ENCODE assay signal across 11 mouse cellular contexts in the genomic region with DNA sequence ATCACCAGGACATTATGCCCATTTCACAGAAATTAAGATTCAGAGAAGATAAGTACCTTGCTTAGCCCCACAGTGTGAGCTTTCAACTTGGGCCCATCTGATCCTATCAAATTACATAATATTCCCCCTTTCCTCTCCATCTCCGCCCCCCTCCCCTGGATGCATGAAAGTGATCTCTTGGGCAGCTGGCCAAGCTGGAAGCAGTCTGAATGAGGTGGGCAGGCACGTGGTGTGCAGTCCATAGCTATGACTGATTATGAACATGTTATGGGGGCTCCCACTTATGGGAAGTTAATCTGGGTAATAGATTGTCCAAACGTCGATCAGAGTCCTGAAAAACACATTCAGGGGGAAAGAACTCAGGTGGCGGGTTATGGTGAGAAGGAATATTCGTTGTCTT. TPM values are rescaled to one million over a fixed set of nuclear protein-coding genes. Genes with fewer than 3 reads are reported as not detected.
A peak's percentile ranks its signal among the peaks of the same experiment; 100 is the strongest.
DNase-seq lines count a peak whose midpoint lies in the region; ATAC-seq and TF ChIP-seq lines count a peak whose summit lies in the region.
"Had no signal": no experiment of that assay in that cellular context is flagged by ENCODE, and none has a peak within 500 bp of the region (broad histone marks: within the 10 kb centered on the region; RNA-seq: fewer than 3 reads in every experiment).

No protein-coding gene starts in this region.

- H3K9ac ChIP-seq in heart, embryonic 11.5 days (ENCODE audit: low read depth, low read length) = no peak overlapping the region; the same call in 1 of the 2 replicates
- H3K9ac ChIP-seq in limb, embryonic 13.5 days = no peak overlapping the region
- no peak overlapping the region for H3K9ac ChIP-seq in embryonic facial prominence, embryonic 14.5 days (ENCODE audit: low read depth, low read length)
- no peak overlapping the region for H3K9ac ChIP-seq in limb, embryonic 14.5 days (ENCODE audit: low read depth, low read length, severe bottlenecking)
- H3K9ac ChIP-seq: forebrain, embryonic 13.5 days had no signal

- peaks cover 41% of the 10 kb centered on the region for H3K4me1 ChIP-seq in heart, embryonic 11.5 days (ENCODE audit: control insufficient read depth, insufficient read depth, low read length)
- H3K4me1 ChIP-seq in limb, embryonic 13.5 days = peaks cover 46% of the 10 kb centered on the region
- peaks cover 35% of the 10 kb centered on the region for H3K4me1 ChIP-seq in limb, embryonic 10.5 days
- H3K4me1 ChIP-seq in embryonic facial prominence, embryonic 14.5 days (ENCODE audit: control insufficient read depth, insufficient read depth, low read length) = peaks cover 25% of the 10 kb centered on the region
- H3K4me1 ChIP-seq in limb, embryonic 14.5 days (ENCODE audit: control insufficient read depth, insufficient read depth, low read length) = peaks cover 27% of the 10 kb centered on the region

- DNase-seq in heart, adult 18-20 months = no peak
- no peak for DNase-seq in limb, embryonic 10.5 days (ENCODE audit: low spot score)
- DNase-seq in embryonic facial prominence, embryonic 14.5 days (ENCODE audit: low spot score) = peak; percentile 74
- DNase-seq in limb, embryonic 14.5 days (ENCODE audit: low spot score) = no peak
- no peak for DNase-seq in layer of hippocampus, adult 8-10 months (ENCODE audit: low spot score in 2 of 2)
- DNase-seq in gastrocnemius, postnatal 4 days (ENCODE audit: low spot score in 2 of 2) = no peak
- DNase-seq: thymus, postnatal 25 days had no signal

- ATAC-seq in heart, embryonic 11.5 days (replicated peaks; ENCODE audit: insufficient number of reproducible peaks, low FRiP score, low TSS enrichment) = 0 out of 2 replicates have a peak, but pooled peaks have one; percentile 39
- 0 out of 2 replicates have a peak, but pooled peaks have one; percentile 35 for ATAC-seq in limb, embryonic 13.5 days (ENCODE audit: low FRiP score, low read depth)
- peak; percentile 50 for ATAC-seq in embryonic facial prominence, embryonic 14.5 days (ENCODE audit: low read depth)
- peak; percentile 46; the same call in 1 of the 2 replicates for ATAC-seq in limb, embryonic 14.5 days (ENCODE audit: low FRiP score, low read depth)
- ATAC-seq: forebrain, embryonic 13.5 days had no signal

- no peaks in the 10 kb centered on the region for H3K9me3 ChIP-seq in heart, embryonic 11.5 days (replicated peaks; ENCODE audit: control insufficient read depth, low read length)
- H3K9me3 ChIP-seq in limb, embryonic 13.5 days = no peaks in the 10 kb centered on the region
- H3K9me3 ChIP-seq in limb, embryonic 10.5 days (replicated peaks) = no peaks in the 10 kb centered on the region
- H3K9me3 ChIP-seq in embryonic facial prominence, embryonic 14.5 days (ENCODE audit: control insufficient read depth, low read length) = no peaks in the 10 kb centered on the region
- H3K9me3 ChIP-seq in limb, embryonic 14.5 days (ENCODE audit: control insufficient read depth, low read length) = no peaks in the 10 kb centered on the region
- H3K9me3 ChIP-seq: forebrain, embryonic 13.5 days had no signal

- WGBS in heart, embryonic 11.5 days (ENCODE audit: insufficient replicate concordance) = 64% methylated on average over 6 of the region's 6 CpGs
- WGBS in limb, embryonic 13.5 days = 57% methylated on average over 6 of the region's 6 CpGs
- 89% methylated on average over 6 of the region's 6 CpGs for WGBS in limb, embryonic 10.5 days
- 46% methylated on average over 6 of the region's 6 CpGs for WGBS in embryonic facial prominence, embryonic 14.5 days
- 51% methylated on average over 6 of the region's 6 CpGs for WGBS in limb, embryonic 14.5 days

- H3K27me3 ChIP-seq in heart, embryonic 11.5 days (ENCODE audit: control insufficient read depth, insufficient read depth, low read length) = no peaks in the 10 kb centered on the region
- no peaks in the 10 kb centered on the region for H3K27me3 ChIP-seq in limb, embryonic 13.5 days
- no peaks in the 10 kb centered on the region for H3K27me3 ChIP-seq in limb, embryonic 10.5 days (ENCODE audit: low read depth, poor library complexity, severe bottlenecking)
- no peaks in the 10 kb centered on the region for H3K27me3 ChIP-seq in embryonic facial prominence, embryonic 14.5 days (replicated peaks; ENCODE audit: control insufficient read depth, insufficient read depth, low read length)
- no peaks in the 10 kb centered on the region for H3K27me3 ChIP-seq in limb, embryonic 14.5 days (ENCODE audit: control insufficient read depth, insufficient read depth, low read length)
- H3K27me3 ChIP-seq: forebrain, embryonic 13.5 days had no signal

- no peak overlapping the region for H3K4me3 ChIP-seq in heart, embryonic 11.5 days (ENCODE audit: low read depth, low read length)
- H3K4me3 ChIP-seq in limb, embryonic 13.5 days = no peak overlapping the region
- H3K4me3 ChIP-seq in limb, embryonic 10.5 days = no peak overlapping the region
- no peak overlapping the region for H3K4me3 ChIP-seq in embryonic facial prominence, embryonic 14.5 days (ENCODE audit: low read depth, low read length)
- H3K4me3 ChIP-seq in limb, embryonic 14.5 days (replicated peaks; ENCODE audit: low read length) = no peak overlapping the region
- H3K4me3 ChIP-seq: forebrain, embryonic 13.5 days; layer of hippocampus, adult 2 months had no signal

- H3K36me3 ChIP-seq in heart, embryonic 11.5 days (ENCODE audit: control insufficient read depth, insufficient read depth, low read length) = no peaks in the 10 kb centered on the region
- no peaks in the 10 kb centered on the region for H3K36me3 ChIP-seq in limb, embryonic 13.5 days
- H3K36me3 ChIP-seq in limb, embryonic 10.5 days = peaks cover 13% of the 10 kb centered on the region; the same call in 1 of the 2 replicates
- 0 out of 2 replicates have a peak, but pooled peaks cover 11% of the 10 kb centered on the region for H3K36me3 ChIP-seq in embryonic facial prominence, embryonic 14.5 days (ENCODE audit: control insufficient read depth, insufficient read depth, low read length)
- no peaks in the 10 kb centered on the region for H3K36me3 ChIP-seq in limb, embryonic 14.5 days (ENCODE audit: control insufficient read depth, insufficient read depth, low read length)

- no peak overlapping the region for H3K4me2 ChIP-seq in heart, embryonic 11.5 days
- no peak overlapping the region for H3K4me2 ChIP-seq in limb, embryonic 13.5 days (replicated peaks)
- H3K4me2 ChIP-seq in embryonic facial prominence, embryonic 14.5 days (ENCODE audit: low read depth, low read length) = no peak overlapping the region
- H3K4me2 ChIP-seq in limb, embryonic 14.5 days (replicated peaks; ENCODE audit: low read depth, low read length, severe bottlenecking) = no peak overlapping the region
- H3K4me2 ChIP-seq: forebrain, embryonic 13.5 days had no signal

- no peak for TF ChIP-seq POLR2A in limb, embryonic 14.5 days (IDR thresholded peaks at IDR 0.05; ENCODE audit: borderline replicate concordance, extremely low read depth, insufficient read depth, insufficient read length)

- no peak overlapping the region for H3K27ac ChIP-seq in heart, embryonic 11.5 days (ENCODE audit: low read depth, low read length)
- no peak overlapping the region; the same call in 1 of the 2 replicates for H3K27ac ChIP-seq in limb, embryonic 13.5 days
- H3K27ac ChIP-seq in limb, embryonic 10.5 days = no peak overlapping the region
- no peak overlapping the region for H3K27ac ChIP-seq in embryonic facial prominence, embryonic 14.5 days (replicated peaks; ENCODE audit: low read depth, low read length)
- H3K27ac ChIP-seq in limb, embryonic 14.5 days (replicated peaks; ENCODE audit: low read depth, low read length) = no peak overlapping the region
- H3K27ac ChIP-seq: forebrain, embryonic 13.5 days; layer of hippocampus, adult 2 months had no signal

RNA-seq across cellular contexts. Expression of a gene that starts 27.2 kb away (rescaled TPM):
- polyA plus RNA-seq in heart, embryonic 11.5 days (2014; fragmentation: Nextera tagmentation; extraction: Ambion mirVana) = 11.2 and 11.8 TPM in 2 replicates
- 10 to 100 TPM; 21.6 to 22.4 TPM for total RNA-seq in heart, adult 18-20 months (2021)
- 15.0 and 15.9 TPM in 2 replicates for polyA plus RNA-seq in limb, embryonic 13.5 days (2015; fragmentation: Nextera tagmentation; extraction: Ambion mirVana)
- polyA plus RNA-seq in limb, embryonic 10.5 days (2016; fragmentation: Nextera tagmentation; extraction: Ambion mirVana) = 19.4 and 19.7 TPM in 2 replicates
- 14.2 and 14.3 TPM in 2 replicates for polyA plus RNA-seq in embryonic facial prominence, embryonic 14.5 days (2014; fragmentation: Nextera tagmentation; extraction: Ambion mirVana)
- polyA plus RNA-seq in limb, embryonic 14.5 days (2012; rRNA removed) = 24.7 and 35.5 TPM in 2 replicates
- 15.0 and 16.9 TPM in 2 replicates for polyA plus RNA-seq in limb, embryonic 14.5 days (2014; fragmentation: Nextera tagmentation; extraction: Ambion mirVana)
- total RNA-seq in layer of hippocampus, adult 8-10 months (2022) = 10 to 100 TPM; 24.3 to 30.2 (median 26.0) TPM
- total RNA-seq in gastrocnemius, postnatal 4 days (2021) = 10 to 100 TPM; 17.5 to 18.1 TPM
